Mouse (Mus musculus): ENCODE data around the gene Ilkap. TPM values are rescaled to one million over a fixed set of nuclear protein-coding genes. Genes with fewer than 3 reads are reported as not detected.

The Ilkap gene
- polyA plus RNA-seq, 1 experiment = 118 TPM

DNA sequence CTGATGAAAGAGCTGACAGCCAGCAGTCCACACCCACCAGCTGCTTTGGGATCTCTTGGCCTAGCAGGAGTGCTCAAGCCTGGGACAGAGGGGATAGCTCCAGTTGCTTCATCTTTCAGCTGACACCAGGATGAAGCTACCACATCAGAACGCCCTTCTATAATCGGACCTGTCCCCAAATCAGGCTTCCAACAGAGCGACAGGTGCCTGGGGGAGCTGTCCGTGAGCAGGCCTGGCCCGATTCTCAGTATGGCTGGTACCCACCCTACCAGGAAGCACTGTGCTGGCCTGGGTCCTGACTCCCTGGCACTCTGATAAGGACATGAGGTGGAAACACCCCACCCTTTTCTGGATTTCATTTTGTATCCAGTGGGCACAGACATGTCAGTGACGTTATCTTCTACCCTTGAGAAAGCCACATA is 25.2 kb downstream of the Ilkap start:
- DNase-seq (ENCODE audit: low read depth) = no peak
- no peak for TF ChIP-seq CTCF (IDR thresholded peaks at IDR 0.05; ENCODE audit: borderline replicate concordance, extremely low read depth, insufficient read depth, insufficient read length)
- no peak for TF ChIP-seq POLR2A (IDR thresholded peaks at IDR 0.05; ENCODE audit: borderline replicate concordance, extremely low read depth, insufficient read depth, insufficient read length, poor library complexity, severe bottlenecking)

GRCm38 (mm10) chr1:91370055-91370454 is 28.6 kb downstream of the Ilkap start:
- no peak for TF ChIP-seq POLR2A (IDR thresholded peaks at IDR 0.05; ENCODE audit: borderline replicate concordance, extremely low read depth, insufficient read depth, insufficient read length, poor library complexity, severe bottlenecking)
- no peak for TF ChIP-seq CTCF (IDR thresholded peaks at IDR 0.05; ENCODE audit: borderline replicate concordance, extremely low read depth, insufficient read depth, insufficient read length)

GRCm38 (mm10) chr1:91369408-91369807 is 29.2 kb downstream of the Ilkap start:
- no peak for TF ChIP-seq POLR2A (IDR thresholded peaks at IDR 0.05; ENCODE audit: borderline replicate concordance, extremely low read depth, insufficient read depth, insufficient read length, poor library complexity, severe bottlenecking)
- TF ChIP-seq CTCF (IDR thresholded peaks at IDR 0.05; ENCODE audit: borderline replicate concordance, extremely low read depth, insufficient read depth, insufficient read length) = no peak

More at GRCm38 (mm10) chr1:91370055-91370454, 28.6 kb downstream of the Ilkap start:
- DNase-seq (ENCODE audit: low read depth) = no peak

DNA sequence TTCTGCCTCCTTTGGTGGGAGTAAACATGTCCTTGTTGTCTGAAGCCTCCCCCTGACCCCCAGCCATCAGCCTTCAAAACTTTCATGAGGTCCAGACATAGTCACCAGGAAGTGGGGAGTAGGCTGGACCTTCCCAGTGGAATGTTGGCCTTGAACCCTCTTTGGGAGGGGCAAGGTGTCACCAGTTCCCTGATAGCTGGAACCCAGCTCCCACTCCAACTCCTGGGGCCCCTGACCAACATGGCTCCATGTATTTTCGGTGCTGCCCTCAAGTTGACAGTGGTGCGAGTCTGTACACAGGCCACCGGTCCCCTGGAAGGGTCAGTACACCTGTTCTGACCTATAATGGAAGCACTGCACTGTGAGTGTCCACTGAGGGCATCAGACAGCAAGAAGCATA is 31.3 kb downstream of the Ilkap start:
- TF ChIP-seq POLR2A (IDR thresholded peaks at IDR 0.05; ENCODE audit: borderline replicate concordance, extremely low read depth, insufficient read depth, insufficient read length, poor library complexity, severe bottlenecking) (no peak), CTCF (IDR thresholded peaks at IDR 0.05; ENCODE audit: borderline replicate concordance, extremely low read depth, insufficient read depth, insufficient read length) (no peak)
- no peak for DNase-seq (ENCODE audit: low read depth)

More at GRCm38 (mm10) chr1:91369408-91369807, 29.2 kb downstream of the Ilkap start:
- DNase-seq (ENCODE audit: low read depth) = no peak

DNA sequence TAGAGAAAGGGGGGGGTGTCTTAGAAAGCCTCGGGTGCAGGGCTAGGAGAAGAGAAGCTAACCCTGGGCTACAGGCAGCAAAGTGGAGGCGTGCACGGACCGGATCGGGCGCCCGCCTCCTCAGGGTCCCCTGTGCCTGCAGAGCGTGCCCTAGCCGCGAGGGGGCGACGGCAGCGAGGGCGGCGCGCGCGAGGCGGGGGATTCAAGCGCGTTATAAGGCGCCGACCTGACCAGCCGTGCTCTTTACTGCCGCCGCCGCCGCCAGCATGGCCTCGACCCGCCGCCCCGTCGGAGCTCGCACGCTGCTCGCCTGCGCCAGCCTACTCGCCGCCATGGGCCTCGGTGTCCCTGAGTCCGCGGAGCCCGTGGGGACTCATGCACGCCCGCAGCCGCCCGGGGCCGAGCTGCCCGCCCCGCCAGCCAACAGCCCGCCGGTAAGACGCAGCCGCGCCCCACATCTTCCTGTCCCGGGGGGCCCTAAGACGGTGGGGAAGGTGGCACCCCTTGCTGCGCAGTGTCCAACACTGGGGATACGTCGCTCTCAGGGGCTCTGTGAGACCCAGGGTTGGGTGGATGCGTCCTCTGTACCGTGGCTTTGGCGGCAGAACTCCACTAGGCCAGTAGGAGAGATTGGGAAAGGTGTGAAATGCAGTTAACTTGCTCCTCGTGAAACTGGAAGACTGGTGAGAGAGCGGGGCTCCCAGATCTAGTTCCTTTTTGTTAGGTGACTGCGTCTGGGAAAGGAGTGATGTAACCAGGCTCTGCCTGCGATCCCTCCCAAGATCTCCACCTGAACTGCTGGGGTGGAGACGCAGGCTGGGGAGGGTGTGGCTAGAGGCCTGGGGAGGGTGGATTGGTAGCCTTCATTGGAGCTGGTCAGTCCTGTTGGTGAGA is 32.2 kb downstream of the Ilkap start, which contains the start of gene Erfe:
Gene Erfe (plus strand): TSS at position 216 of the 894 bp plus-strand sequence.
- peak; percentile 56 for DNase-seq (ENCODE audit: low read depth)
- TF ChIP-seq CTCF (IDR thresholded peaks at IDR 0.05; ENCODE audit: borderline replicate concordance, extremely low read depth, insufficient read depth, insufficient read length) (peak; percentile 69), POLR2A (IDR thresholded peaks at IDR 0.05; ENCODE audit: borderline replicate concordance, extremely low read depth, insufficient read depth, insufficient read length, poor library complexity, severe bottlenecking) (no peak)

GRCm38 (mm10) chr1:91365816-91366214 is 32.8 kb downstream of the Ilkap start:
- no peak for TF ChIP-seq CTCF (IDR thresholded peaks at IDR 0.05; ENCODE audit: borderline replicate concordance, extremely low read depth, insufficient read depth, insufficient read length)
- TF ChIP-seq POLR2A (IDR thresholded peaks at IDR 0.05; ENCODE audit: borderline replicate concordance, extremely low read depth, insufficient read depth, insufficient read length, poor library complexity, severe bottlenecking) = no peak
- no peak for DNase-seq (ENCODE audit: low read depth)

DNA sequence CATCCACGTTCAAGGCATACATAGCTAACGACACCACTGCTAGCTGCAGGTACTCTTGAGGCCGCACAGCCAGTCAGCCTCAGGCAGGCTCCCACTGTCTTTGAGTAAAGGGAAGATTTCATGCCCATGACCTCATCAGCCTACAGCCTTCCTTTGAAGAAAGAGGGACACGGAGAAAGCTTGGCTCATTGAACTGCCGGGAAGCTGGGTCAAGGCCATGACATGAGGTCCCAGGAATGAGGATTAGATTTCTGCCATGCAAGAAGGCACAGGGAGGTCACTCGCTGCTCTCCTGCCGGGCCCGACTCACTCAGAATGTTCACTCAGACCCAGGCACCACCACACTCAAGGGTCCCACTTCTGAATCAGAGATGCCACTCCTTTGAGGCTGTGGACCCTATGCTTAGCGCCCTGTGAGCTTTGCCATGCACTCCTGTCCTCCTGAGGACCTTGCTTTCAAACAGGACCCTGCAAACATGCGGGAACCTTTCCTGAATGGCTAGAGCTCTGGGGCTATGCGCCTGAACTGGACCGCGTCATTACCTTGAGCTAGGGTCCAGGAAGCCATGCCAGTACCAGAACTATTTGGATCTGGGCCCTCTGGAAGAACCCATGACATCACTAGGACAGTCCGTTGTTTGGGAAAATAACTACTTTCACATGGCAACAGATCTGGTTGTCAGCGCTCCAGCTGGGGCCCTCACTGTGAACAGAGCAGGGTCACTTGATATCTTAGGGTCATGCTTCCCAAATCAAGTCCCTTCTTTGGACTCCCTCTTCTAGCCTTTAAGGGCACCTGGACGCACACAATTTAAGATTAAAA is 33.6 kb downstream of the Ilkap start:
- DNase-seq (ENCODE audit: low read depth) = no peak
- TF ChIP-seq POLR2A (IDR thresholded peaks at IDR 0.05; ENCODE audit: borderline replicate concordance, extremely low read depth, insufficient read depth, insufficient read length, poor library complexity, severe bottlenecking) (no peak), CTCF (IDR thresholded peaks at IDR 0.05; ENCODE audit: borderline replicate concordance, extremely low read depth, insufficient read depth, insufficient read length) (no peak)

DNA sequence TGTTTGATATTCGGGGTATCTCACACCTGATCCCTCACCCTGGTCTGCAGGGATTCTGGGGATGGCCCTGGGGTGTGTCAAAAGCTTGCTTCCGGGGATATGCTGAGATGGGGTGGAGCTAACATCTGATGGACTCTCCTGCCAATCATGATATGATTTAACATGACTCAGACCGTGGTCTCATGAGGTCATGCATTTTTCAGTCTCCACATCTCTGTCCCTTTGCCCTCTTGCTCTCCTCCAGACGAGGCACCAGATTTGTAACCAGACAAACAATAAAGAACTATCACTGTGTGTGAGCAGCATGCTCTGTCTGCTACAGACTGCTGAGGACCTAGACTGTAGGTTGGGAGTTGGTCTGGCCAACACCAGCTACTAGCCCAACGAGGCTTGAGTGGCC is 36.5 kb downstream of the Ilkap start:
- no peak for TF ChIP-seq CTCF (IDR thresholded peaks at IDR 0.05; ENCODE audit: borderline replicate concordance, extremely low read depth, insufficient read depth, insufficient read length)
- TF ChIP-seq POLR2A (IDR thresholded peaks at IDR 0.05; ENCODE audit: borderline replicate concordance, extremely low read depth, insufficient read depth, insufficient read length, poor library complexity, severe bottlenecking) = no peak
- no peak for DNase-seq (ENCODE audit: low read depth)

- TF ChIP-seq CTCF (IDR thresholded peaks at IDR 0.05; ENCODE audit: borderline replicate concordance, extremely low read depth, insufficient read depth, insufficient read length) (no peak), POLR2A (IDR thresholded peaks at IDR 0.05; ENCODE audit: borderline replicate concordance, extremely low read depth, insufficient read depth, insufficient read length, poor library complexity, severe bottlenecking) (no peak)
- no peak for DNase-seq (ENCODE audit: low read depth)
Observed at GRCm38 (mm10) chr1:91356105-91356504, 42.5 kb downstream of the Ilkap start.

DNA sequence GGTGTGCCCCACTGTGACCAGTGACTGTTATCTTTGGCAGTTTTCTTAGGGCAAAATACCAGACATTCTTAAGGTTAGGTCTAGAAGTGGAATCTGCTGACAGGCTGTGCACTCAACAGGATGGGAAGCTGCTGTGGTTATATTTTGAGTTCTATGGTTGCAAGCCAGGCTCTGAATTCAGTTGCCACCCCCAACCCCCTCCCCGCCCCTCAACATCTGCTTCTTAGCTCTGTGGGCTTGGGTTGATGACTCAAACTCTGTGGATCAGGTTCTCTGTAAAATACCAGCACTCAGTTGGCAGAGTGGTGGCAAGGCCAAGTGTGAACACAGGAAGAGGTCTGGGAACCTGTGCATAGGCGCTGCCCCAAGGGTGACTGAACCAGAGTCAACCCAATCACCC is 46.3 kb downstream of the Ilkap start:
- TF ChIP-seq CTCF (IDR thresholded peaks at IDR 0.05; ENCODE audit: borderline replicate concordance, extremely low read depth, insufficient read depth, insufficient read length) = no peak
- no peak for DNase-seq (ENCODE audit: low read depth)

DNA sequence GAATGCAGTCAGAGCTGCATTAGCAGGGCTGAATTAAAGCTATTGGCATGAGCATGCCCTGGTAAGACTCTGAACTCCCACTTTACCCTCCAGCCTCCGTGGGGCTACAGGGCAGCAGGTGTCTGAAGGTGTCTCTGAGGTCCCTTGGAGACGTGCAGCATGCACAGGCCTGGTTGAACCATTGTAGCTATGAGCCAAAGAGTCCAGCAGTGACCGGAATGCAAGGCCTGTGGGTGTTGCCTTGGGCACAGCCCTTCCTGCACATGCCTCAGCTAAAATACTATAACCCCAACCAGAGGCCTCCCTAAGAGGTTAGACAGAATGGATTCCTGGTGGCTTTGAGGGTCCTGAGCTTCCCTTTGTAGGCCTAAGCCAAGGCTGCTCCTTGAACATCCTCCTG is 47.4 kb downstream of the Ilkap start:
- no peak for DNase-seq (ENCODE audit: low read depth)
- TF ChIP-seq CTCF (IDR thresholded peaks at IDR 0.05; ENCODE audit: borderline replicate concordance, extremely low read depth, insufficient read depth, insufficient read length) = no peak
- TF ChIP-seq POLR2A (IDR thresholded peaks at IDR 0.05; ENCODE audit: borderline replicate concordance, extremely low read depth, insufficient read depth, insufficient read length, poor library complexity, severe bottlenecking) = no peak

Data from brain, embryonic 14.5 days (tissue).